Mouse (Mus musculus): ENCODE results near the gene Tfcp2l1.

GRCm38 (mm10) chr1:118681980-118682379, 54.2 kb downstream of the Tfcp2l1 start:
- TF ChIP-seq CTCF (IDR thresholded peaks at IDR 0.05; ENCODE audit: borderline replicate concordance, insufficient read depth, low read length) (no peak), POLR2A (IDR thresholded peaks at IDR 0.05; ENCODE audit: low read depth, low read length) (no peak)
